Mouse (Mus musculus) pancreas, adult 10 weeks (tissue): Measurements from ENCODE around the gene Olig2. TPM values are rescaled to one million over a fixed set of nuclear protein-coding genes. Genes with fewer than 3 reads are reported as not detected.

Experiments
- polyA plus RNA-seq: library from polyadenylated mRNA; stranded (reverse); fragments of 350-450 nt; fragmentation: Illumina TruSeq; extraction: RNeasy Lipid Tissue Mini Kit (QIAGEN cat#74804); gene quantifications from one replicate; pipeline ENCODE4 v1.2.3, GENCODE M21; 2015; ENCODE audit warnings: low read depth, low replicate concordance; ENCODE audit not compliant: insufficient read depth

The Olig2 gene
- not detected for polyA plus RNA-seq

GRCm38 (mm10) chr16:91225233-91226037 is at the start of gene Olig2:
Gene Olig2 (plus strand): TSS chr16:91225457.

DNA sequence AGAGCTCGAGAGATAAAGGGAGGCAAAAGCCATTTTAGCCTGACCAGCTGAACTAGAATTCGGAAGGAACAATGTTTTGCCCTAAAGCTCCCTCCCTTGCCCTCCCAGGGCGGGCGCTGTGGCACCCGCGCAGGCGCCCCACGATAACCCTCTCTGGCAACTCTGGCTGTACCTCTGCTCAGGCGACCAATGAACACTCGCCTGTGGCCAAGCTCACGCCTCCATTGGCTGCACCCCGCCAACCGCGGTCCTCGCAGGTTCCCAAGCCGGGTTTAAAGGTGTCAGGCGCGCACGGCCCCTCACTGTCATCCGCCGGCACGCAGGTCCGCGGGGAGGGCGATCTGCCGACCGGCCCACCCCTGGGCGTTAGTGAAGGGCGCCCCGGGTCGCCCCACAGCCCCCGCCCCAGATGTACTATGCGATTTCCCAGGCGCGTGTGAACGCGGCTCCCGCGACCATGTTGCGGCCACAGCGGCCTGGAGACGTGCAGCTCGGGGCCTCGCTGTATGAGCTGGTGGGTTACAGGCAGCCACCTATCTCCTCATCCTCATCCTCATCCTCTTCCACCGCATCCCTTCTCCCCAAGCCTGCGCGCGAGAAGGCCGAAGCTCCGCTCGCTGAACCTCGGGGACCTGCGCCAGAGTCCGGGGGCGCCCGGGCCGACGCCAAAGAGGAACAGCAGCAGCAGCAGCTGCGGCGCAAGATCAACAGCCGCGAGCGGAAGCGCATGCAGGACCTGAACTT is 44.4 kb downstream of the Olig2 start, which contains the start of gene Olig1:
Olig1 (plus strand) TSS at position 305 of the 744 bp plus-strand sequence.

Other genes starting within 250 kb of the Olig2 start
- 10.8 TPM for gene Synj1, start 214.1 kb upstream of the Olig2 start, polyA plus RNA-seq
- 30.7 TPM for gene Paxbp1, start 180.9 kb upstream of the Olig2 start, polyA plus RNA-seq
- not detected for gene 4932438H23Rik, start 130.3 kb upstream of the Olig2 start, polyA plus RNA-seq
- gene Olig1, start 44.3 kb downstream of the Olig2 start, polyA plus RNA-seq = 0.37 TPM
- 15.7 TPM for gene Ifnar2, start 147.3 kb downstream of the Olig2 start, polyA plus RNA-seq
- not detected for gene Gm21970, start 166.3 kb downstream of the Olig2 start, polyA plus RNA-seq
- 22.9 TPM for gene Il10rb, start 180.7 kb downstream of the Olig2 start, polyA plus RNA-seq